Comparison of ENCODE assay signal across 8 mouse cellular contexts in the genomic region with DNA sequence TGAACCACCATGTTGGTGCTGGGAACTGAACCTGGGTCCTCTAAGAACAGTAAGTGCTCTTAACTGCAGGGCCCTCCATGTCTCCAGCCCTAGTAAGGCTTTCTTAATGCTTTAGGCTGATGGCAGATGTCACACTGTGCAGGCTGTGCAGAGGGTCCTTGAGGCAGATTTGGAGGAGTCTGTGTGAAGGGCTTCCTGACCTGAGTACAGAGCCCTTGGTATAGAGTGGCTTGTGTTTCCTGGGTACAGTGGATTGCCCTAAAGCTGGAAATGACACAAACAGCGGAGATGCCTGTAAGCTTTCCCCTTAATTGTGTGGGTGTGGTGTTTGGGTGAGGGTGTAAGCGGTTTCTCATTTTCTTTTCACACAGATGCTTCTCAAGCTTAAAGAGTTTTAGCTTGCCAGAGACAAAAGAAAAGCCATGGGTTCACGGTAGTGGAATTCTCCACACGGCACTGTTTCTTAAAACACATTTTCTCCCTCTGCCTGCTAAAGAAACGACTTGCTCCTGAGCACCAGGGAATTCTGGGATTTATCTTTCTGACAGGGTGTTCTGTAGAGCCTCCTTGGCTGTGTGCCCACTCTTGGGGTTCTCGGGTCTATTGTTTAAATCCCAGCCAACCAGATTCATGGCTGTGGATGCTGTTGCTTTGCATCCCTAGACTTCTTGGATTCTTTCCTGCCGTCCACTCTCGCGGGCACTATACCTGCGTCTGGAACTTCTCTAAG. TPM values are rescaled to one million over a fixed set of nuclear protein-coding genes. Genes with fewer than 3 reads are reported as not detected.
DNase-seq lines count a peak whose midpoint lies in the region; ATAC-seq lines count a peak whose summit lies in the region.
"Had no signal": no experiment of that assay in that cellular context is flagged by ENCODE, and none has a peak within 500 bp of the region (broad histone marks: within the 10 kb centered on the region; RNA-seq: fewer than 3 reads in every experiment).

No protein-coding gene starts in this region.

- H3K36me3 ChIP-seq in lung, embryonic 15.5 days = no peaks in the 10 kb centered on the region
- H3K36me3 ChIP-seq in forebrain, embryonic 11.5 days (ENCODE audit: control insufficient read depth, insufficient read depth, low read length) = no peaks in the 10 kb centered on the region
- no peaks in the 10 kb centered on the region for H3K36me3 ChIP-seq in intestine, embryonic 14.5 days (ENCODE audit: control insufficient read depth, insufficient read depth, low read length)
- no peaks in the 10 kb centered on the region for H3K36me3 ChIP-seq in midbrain, embryonic 15.5 days (replicated peaks)
- H3K36me3 ChIP-seq: liver, embryonic 13.5 days had no signal

- H3K4me1 ChIP-seq in lung, embryonic 15.5 days = peaks cover 40% of the 10 kb centered on the region
- H3K4me1 ChIP-seq in forebrain, embryonic 11.5 days (replicated peaks; ENCODE audit: control insufficient read depth, insufficient read depth, low read length) = peaks cover 7% of the 10 kb centered on the region
- H3K4me1 ChIP-seq in intestine, embryonic 14.5 days (replicated peaks; ENCODE audit: control insufficient read depth, insufficient read depth, low read length) = peaks cover 44% of the 10 kb centered on the region
- peaks cover 35% of the 10 kb centered on the region for H3K4me1 ChIP-seq in midbrain, embryonic 15.5 days

- peak overlapping the region; percentile 26; the same call in 1 of the 2 replicates for H3K4me2 ChIP-seq in lung, embryonic 15.5 days
- peak overlapping the region; percentile 37 for H3K4me2 ChIP-seq in forebrain, embryonic 11.5 days (ENCODE audit: low read depth, low read length, severe bottlenecking)
- peak overlapping the region; percentile 26 for H3K4me2 ChIP-seq in intestine, embryonic 14.5 days (ENCODE audit: low read length)
- H3K4me2 ChIP-seq in midbrain, embryonic 15.5 days = peak overlapping the region; percentile 41
- H3K4me2 ChIP-seq: liver, embryonic 13.5 days had no signal

- 19% methylated on average over 10 of the region's 10 CpGs for WGBS in lung, embryonic 15.5 days
- WGBS in forebrain, embryonic 11.5 days = 11% methylated on average over 10 of the region's 10 CpGs
- WGBS in intestine, embryonic 14.5 days = 24% methylated on average over 10 of the region's 10 CpGs
- WGBS in midbrain, embryonic 15.5 days = 8% methylated on average over 10 of the region's 10 CpGs

- no peak overlapping the region for H3K4me3 ChIP-seq in lung, embryonic 15.5 days
- H3K4me3 ChIP-seq in forebrain, embryonic 11.5 days (ENCODE audit: low read depth, low read length) = no peak overlapping the region
- no peak overlapping the region for H3K4me3 ChIP-seq in intestine, embryonic 14.5 days (ENCODE audit: low read depth, low read length)
- H3K4me3 ChIP-seq in midbrain, embryonic 15.5 days = 0 out of 2 replicates have a peak overlapping the region, but pooled peaks have one; percentile 5
- H3K4me3 ChIP-seq: liver, embryonic 13.5 days had no signal

- H3K27ac ChIP-seq in lung, embryonic 15.5 days = peak overlapping the region; percentile 20; the same call in 1 of the 2 replicates
- H3K27ac ChIP-seq in forebrain, embryonic 11.5 days (ENCODE audit: low read depth, low read length) = peak overlapping the region; percentile 68
- peak overlapping the region; percentile 70 for H3K27ac ChIP-seq in intestine, embryonic 14.5 days (ENCODE audit: low read depth)
- peak overlapping the region; percentile 78 for H3K27ac ChIP-seq in midbrain, embryonic 15.5 days
- H3K27ac ChIP-seq: liver, embryonic 13.5 days had no signal

- H3K9ac ChIP-seq in lung, embryonic 15.5 days = no peak overlapping the region
- H3K9ac ChIP-seq in forebrain, embryonic 11.5 days (ENCODE audit: low read length) = no peak overlapping the region
- H3K9ac ChIP-seq in intestine, embryonic 14.5 days (ENCODE audit: low read length) = no peak overlapping the region
- H3K9ac ChIP-seq in midbrain, embryonic 15.5 days = peak overlapping the region; percentile 21; the same call in 1 of the 2 replicates
- H3K9ac ChIP-seq: liver, embryonic 13.5 days had no signal

- DNase-seq in lung, adult 18-20 months = no peak
- peak; percentile 80 for DNase-seq in forebrain, embryonic 11.5 days (ENCODE audit: low spot score)
- peak; percentile 85 for DNase-seq in intestine, embryonic 14.5 days (ENCODE audit: low spot score)
- no peak for DNase-seq in spleen, adult 18-20 months
- DNase-seq in thymus, postnatal 0 days (ENCODE audit: low spot score) = no peak
- DNase-seq: liver, embryonic 13.5 days had no signal

- H3K9me3 ChIP-seq in lung, embryonic 15.5 days = no peaks in the 10 kb centered on the region
- H3K9me3 ChIP-seq in forebrain, embryonic 11.5 days (ENCODE audit: control insufficient read depth, low read length) = no peaks in the 10 kb centered on the region
- no peaks in the 10 kb centered on the region for H3K9me3 ChIP-seq in intestine, embryonic 14.5 days (ENCODE audit: control insufficient read depth, low read length)
- no peaks in the 10 kb centered on the region for H3K9me3 ChIP-seq in midbrain, embryonic 15.5 days
- H3K9me3 ChIP-seq: liver, embryonic 13.5 days had no signal

- no peaks in the 10 kb centered on the region for H3K27me3 ChIP-seq in lung, embryonic 15.5 days
- H3K27me3 ChIP-seq in forebrain, embryonic 11.5 days (ENCODE audit: control insufficient read depth, insufficient read depth, low read length) = no peaks in the 10 kb centered on the region
- H3K27me3 ChIP-seq in intestine, embryonic 14.5 days (replicated peaks; ENCODE audit: control insufficient read depth, insufficient read depth, low read length) = no peaks in the 10 kb centered on the region
- H3K27me3 ChIP-seq in midbrain, embryonic 15.5 days (replicated peaks) = no peaks in the 10 kb centered on the region
- H3K27me3 ChIP-seq: liver, embryonic 13.5 days had no signal

- ATAC-seq in lung, embryonic 15.5 days (ENCODE audit: borderline replicate concordance, extremely low read depth, low FRiP score, low TSS enrichment) = peak; percentile 75; the same call in 1 of the 2 replicates
- peak; percentile 85 for ATAC-seq in forebrain, embryonic 11.5 days (replicated peaks; ENCODE audit: low FRiP score)
- peak; percentile 57; the same call in 1 of the 2 replicates for ATAC-seq in intestine, embryonic 14.5 days (replicated peaks; ENCODE audit: low FRiP score, low TSS enrichment, low read depth)
- ATAC-seq in midbrain, embryonic 15.5 days (replicated peaks) = peak; percentile 77

RNA-seq across cellular contexts. Expression of a gene that starts 28.9 kb away (rescaled TPM):
- 21.9 and 23.9 TPM in 2 replicates for polyA plus RNA-seq in lung, embryonic 15.5 days (2015; fragmentation: Nextera tagmentation; extraction: Ambion mirVana)
- 39.8 and 42.0 TPM in 2 replicates for polyA plus RNA-seq in forebrain, embryonic 11.5 days (2014; fragmentation: Nextera tagmentation; extraction: Ambion mirVana)
- 33.4 and 36.6 TPM in 2 replicates for polyA plus RNA-seq in intestine, embryonic 14.5 days (2014; fragmentation: Nextera tagmentation; extraction: Ambion mirVana)
- polyA plus RNA-seq in midbrain, embryonic 15.5 days (2015; fragmentation: Nextera tagmentation; extraction: Ambion mirVana) = 20.1 and 21.6 TPM in 2 replicates
- polyA plus RNA-seq in thymus, postnatal 0 days (2015; fragmentation: Nextera tagmentation; extraction: Ambion mirVana) = 4.1 and 4.2 TPM in 2 replicates

Comparison
In these comparisons a context has a peak if more than half of its experiments do, and no peak if none do; other contexts are left out.
1. H3K27ac ChIP-seq: peak in every context shown above with its lines; median percentile 78 in midbrain, embryonic 15.5 days; 70 in intestine, embryonic 14.5 days; 68 in forebrain, embryonic 11.5 days; 20 in lung, embryonic 15.5 days.
2. DNase-seq: peak in forebrain, embryonic 11.5 days (single experiment) and intestine, embryonic 14.5 days (single experiment); none in lung, adult 18-20 months (0 of 2), spleen, adult 18-20 months (0 of 2) and thymus, postnatal 0 days (single experiment).
3. Peak in every context shown above with its lines, with median percentiles within 50 percentile points of each other: ATAC-seq and H3K4me2 ChIP-seq.